Mouse (Mus musculus) kidney, adult 2 months (tissue): ENCODE results near the gene Ttll12. TPM values are rescaled to one million over a fixed set of nuclear protein-coding genes. Genes with fewer than 3 reads are reported as not detected.
A peak's percentile ranks its signal among the peaks of the same experiment; 100 is the strongest.

Experiments used
- DNase-seq: peaks from one replicate; pipeline ENCODE4 v3.0.0; 2021
- H3K27ac ChIP-seq: fragments of 200-500 bp; 2 replicates; pipeline ENCODE4 v1.5.1; 2012; ENCODE audit warnings: low read depth, low read length, control low read depth, inconsistent platforms; ENCODE audit not compliant: insufficient read depth
- H3K27me3 ChIP-seq: fragments of 200-500 bp; replicated peaks from 2 replicates; pipeline ENCODE4 v1.6.1; 2012; ENCODE audit warnings: mild to moderate bottlenecking, moderate library complexity, low read length, inconsistent platforms; ENCODE audit not compliant: control insufficient read depth, insufficient read depth
- H3K36me3 ChIP-seq: fragments of 200-500 bp; 2 replicates; pipeline ENCODE4 v1.6.1; 2012; ENCODE audit warnings: mild to moderate bottlenecking, moderate library complexity, low read length, inconsistent platforms; ENCODE audit not compliant: control insufficient read depth, insufficient read depth
- H3K4me1 ChIP-seq: fragments of 200-500 bp; 2 replicates; pipeline ENCODE4 v1.6.1; 2011; ENCODE audit warnings: low read length; ENCODE audit not compliant: control insufficient read depth, insufficient read depth
- H3K4me3 ChIP-seq: fragments of 200-500 bp; 2 replicates; pipeline ENCODE4 v1.5.1; 2011; ENCODE audit warnings: mild to moderate bottlenecking, low read depth, low read length, control low read depth; ENCODE audit not compliant: insufficient read depth
- CTCF ChIP-seq: fragments of 200-500 bp; conservative IDR thresholded peaks from 2 replicates; pipeline ENCODE4 v1.5.1; 2011; ENCODE audit warnings: low read depth, mild to moderate bottlenecking, control low read depth, low read length, moderate library complexity, mixed read lengths; ENCODE audit not compliant: insufficient read depth, insufficient read length
- POLR2A ChIP-seq: fragments of 200-500 bp; IDR thresholded peaks from one replicate; pipeline ENCODE4 v1.6.1; 2011; ENCODE audit warnings: low read depth, low read length, control low read depth
- WGBS: fragments of 180-500 bp; shearing (Covaris S2); methylation state at CpG from one replicate; pipeline ENCODE4 v1.1.7; 2018; 5-methylcytosine and 5-hydroxymethylcytosine counted together
- polyA plus RNA-seq: library from polyadenylated mRNA; depleted of rRNA; stranded (reverse); fragments of >200 nt; gene quantifications from 2 replicates; pipeline ENCODE4 v1.2.3, GENCODE M21; 2012

Ttll12 gene
- polyA plus RNA-seq, 1 experiment = 18.0 TPM

DNA sequence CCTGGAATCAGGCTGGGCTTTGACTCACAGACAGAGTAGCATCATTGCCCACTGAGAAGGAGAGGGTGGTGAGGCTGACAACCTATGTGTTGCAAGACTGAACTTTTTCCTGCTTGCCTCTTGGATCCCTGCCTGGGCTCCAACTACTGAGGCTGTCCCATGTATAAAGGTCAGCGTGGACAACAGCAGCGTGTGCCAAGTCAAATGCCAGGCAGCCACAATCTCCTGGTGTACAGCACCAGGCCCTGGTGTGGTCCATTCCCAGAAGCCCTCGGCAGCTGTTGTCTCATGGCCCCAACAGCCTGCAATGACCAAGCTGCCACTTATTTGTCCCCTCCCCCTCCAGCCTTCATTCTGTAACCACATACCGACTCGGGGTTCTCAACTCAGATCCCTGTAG, 23.3 kb downstream of the Ttll12 start:
- TF ChIP-seq CTCF (no peak), POLR2A (no peak)
- 0 out of 2 replicates have a peak, but pooled peaks cover 3% of the 10 kb centered on the region for H3K4me1 ChIP-seq
- 48% methylated on average over 5 of the region's 5 CpGs for WGBS
- no peak overlapping the region for H3K4me3 ChIP-seq
- no peak overlapping the region for H3K27ac ChIP-seq
- H3K36me3 ChIP-seq = no peaks in the 10 kb centered on the region
- peak; percentile 90 for DNase-seq
- no peaks in the 10 kb centered on the region for H3K27me3 ChIP-seq

DNA sequence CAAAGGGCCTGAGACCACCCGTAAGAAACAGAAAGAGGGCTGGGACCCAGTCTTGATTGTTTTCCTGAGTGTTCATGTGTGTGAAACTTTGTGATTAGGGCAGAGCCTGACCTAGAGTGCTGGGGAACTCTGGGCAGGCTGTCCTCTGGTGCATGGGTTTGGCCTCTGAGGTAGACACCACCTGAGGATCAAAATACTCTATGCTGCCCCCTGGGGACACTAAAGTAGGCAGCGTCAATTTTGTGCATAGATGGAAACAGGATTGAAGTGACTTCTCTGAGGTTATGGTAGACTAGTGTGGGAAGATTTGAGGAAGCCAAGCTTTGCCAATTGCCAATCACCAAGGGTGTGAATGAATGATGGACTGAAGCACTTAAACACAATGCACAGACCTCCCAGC, 24.3 kb downstream of the Ttll12 start:
- WGBS = 68% methylated on average over 2 of the region's 2 CpGs
- no peak for DNase-seq

DNA sequence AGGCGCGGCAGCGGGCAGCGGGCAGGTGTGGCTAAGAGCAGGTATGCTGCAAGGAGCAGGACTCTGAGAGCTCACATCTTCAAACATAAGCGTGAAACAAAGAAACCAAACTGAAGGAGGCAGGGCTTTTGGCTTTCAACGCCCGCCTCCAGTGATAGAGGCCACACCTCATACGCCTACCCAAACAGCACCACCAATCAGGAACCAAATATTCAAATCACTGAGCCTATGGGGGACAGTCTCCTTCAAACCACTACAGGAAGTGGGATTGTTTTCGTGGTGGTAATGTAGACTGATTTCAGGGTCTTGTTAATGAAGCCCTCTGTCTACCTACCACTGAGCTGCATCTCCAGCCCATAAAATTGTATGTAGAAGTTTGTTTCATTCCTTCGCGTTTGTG, 25.3 kb downstream of the Ttll12 start:
- H3K4me1 ChIP-seq = 0 out of 2 replicates have a peak, but pooled peaks cover 3% of the 10 kb centered on the region
- TF ChIP-seq CTCF (no peak), POLR2A (no peak)
- no peak for DNase-seq
- H3K27ac ChIP-seq = no peak overlapping the region
- H3K36me3 ChIP-seq = no peaks in the 10 kb centered on the region
- 73% methylated on average over 11 of the region's 11 CpGs for WGBS
- H3K4me3 ChIP-seq = no peak overlapping the region
- H3K27me3 ChIP-seq = no peaks in the 10 kb centered on the region

More for the DNA sequence above, 24.3 kb downstream of the Ttll12 start:
- no peaks in the 10 kb centered on the region for H3K27me3 ChIP-seq
- H3K4me1 ChIP-seq = 0 out of 2 replicates have a peak, but pooled peaks cover 3% of the 10 kb centered on the region
- no peaks in the 10 kb centered on the region for H3K36me3 ChIP-seq
- no peak overlapping the region for H3K27ac ChIP-seq
- H3K4me3 ChIP-seq = no peak overlapping the region
- TF ChIP-seq POLR2A = no peak
- peak; percentile 42 for TF ChIP-seq CTCF

DNA sequence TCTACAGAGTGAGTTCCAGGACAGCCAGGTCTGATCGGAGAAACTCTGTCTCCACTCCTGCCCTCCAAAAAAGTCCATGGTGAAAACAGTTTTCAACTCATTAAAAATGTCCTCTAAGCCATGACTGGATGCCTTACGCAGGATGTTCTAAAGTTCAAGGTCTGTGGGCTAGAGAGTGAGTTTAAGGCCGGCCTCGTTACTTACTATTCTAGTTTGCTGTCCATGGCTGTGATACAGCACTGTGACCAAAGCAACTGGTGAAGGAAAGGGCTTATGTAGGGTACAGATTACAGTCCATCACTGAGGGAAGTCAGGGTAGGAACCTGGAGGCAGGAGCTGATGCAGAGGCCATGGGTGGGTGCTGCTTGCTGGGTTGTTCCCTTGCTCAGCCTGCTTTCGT, 26.4 kb downstream of the Ttll12 start:
- no peaks in the 10 kb centered on the region for H3K36me3 ChIP-seq
- 92% methylated on average over 5 of the region's 5 CpGs for WGBS
- TF ChIP-seq CTCF (no peak), POLR2A (no peak)
- no peak for DNase-seq
- H3K4me3 ChIP-seq = no peak overlapping the region
- peaks cover 7% of the 10 kb centered on the region; the same call in 1 of the 2 replicates for H3K4me1 ChIP-seq
- H3K27ac ChIP-seq = no peak overlapping the region
- H3K27me3 ChIP-seq = no peaks in the 10 kb centered on the region

DNA sequence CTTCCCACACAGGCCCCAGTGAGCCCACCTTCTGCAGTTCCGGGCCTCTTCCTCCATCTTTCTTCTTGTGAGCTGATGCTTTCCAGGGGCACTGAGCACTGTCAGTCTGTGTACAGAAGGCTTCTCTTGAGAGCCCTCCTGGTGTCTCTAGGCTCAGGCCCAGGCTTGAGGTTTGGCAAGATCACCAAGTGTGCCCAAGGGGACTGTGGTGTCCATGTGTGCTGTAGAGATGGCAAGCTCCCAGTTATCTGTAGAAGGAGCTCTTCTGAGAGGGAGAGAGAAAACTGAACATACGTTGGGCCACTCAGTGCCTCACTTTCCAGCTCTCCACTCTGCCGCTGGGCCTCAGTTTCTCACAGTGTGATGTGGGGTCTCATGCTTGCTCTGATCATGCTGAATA, 27.2 kb downstream of the Ttll12 start:
- H3K27me3 ChIP-seq = no peaks in the 10 kb centered on the region
- no peaks in the 10 kb centered on the region for H3K36me3 ChIP-seq
- H3K27ac ChIP-seq = no peak overlapping the region
- H3K4me3 ChIP-seq = no peak overlapping the region
- H3K4me1 ChIP-seq = peaks cover 8% of the 10 kb centered on the region
- 88% methylated on average over 3 of the region's 3 CpGs for WGBS
- DNase-seq = no peak
- TF ChIP-seq CTCF = no peak
- TF ChIP-seq POLR2A = no peak

DNA sequence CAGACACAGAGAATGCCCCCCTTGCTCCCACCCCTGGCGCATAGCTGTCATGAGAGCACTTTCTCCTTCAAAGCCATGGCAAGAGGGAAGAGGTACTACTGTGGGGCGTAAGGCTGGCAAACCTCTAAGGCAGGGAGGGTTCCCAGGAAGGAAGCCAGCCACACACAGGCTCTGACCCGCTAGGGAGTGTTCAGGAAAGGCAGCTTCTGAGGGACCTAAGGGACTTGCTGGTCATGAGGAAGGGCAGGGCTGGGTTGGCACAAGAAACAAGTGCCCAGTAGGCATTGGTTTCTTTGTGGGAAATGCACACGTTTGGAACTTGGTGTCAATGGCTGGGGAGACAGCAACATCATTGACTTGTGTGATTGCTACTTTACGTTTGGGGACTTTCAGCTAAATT, 29.0 kb downstream of the Ttll12 start:
- TF ChIP-seq CTCF = no peak
- no peak for TF ChIP-seq POLR2A
- Histone ChIP-seq H3K27me3 (no peaks in the 10 kb centered on the region), H3K36me3 (no peaks in the 10 kb centered on the region), H3K4me1 (peaks cover 7% of the 10 kb centered on the region), H3K27ac (no peak overlapping the region), H3K4me3 (no peak overlapping the region)
- WGBS = 78% methylated on average over 5 of the region's 5 CpGs
- no peak for DNase-seq

DNA sequence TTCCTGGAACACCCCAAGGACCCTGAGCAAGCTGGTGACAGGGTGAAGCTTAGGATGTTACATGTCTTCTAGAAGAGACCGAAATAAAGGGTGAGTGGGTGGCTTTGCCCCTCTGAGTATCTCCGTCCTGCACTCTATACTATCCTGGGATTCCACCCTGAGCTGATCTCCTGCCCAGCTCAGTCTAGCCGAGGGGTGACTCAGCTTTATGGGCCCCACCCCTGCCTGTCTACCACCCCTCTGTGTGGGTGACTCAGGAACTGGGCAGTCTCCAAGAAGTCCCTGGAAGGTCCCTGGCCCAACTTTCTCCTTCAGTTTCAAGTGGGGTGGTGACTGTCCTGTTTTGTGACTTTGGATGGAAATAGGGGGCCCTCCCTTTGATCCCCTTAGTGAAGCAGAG, 29.5 kb downstream of the Ttll12 start:
- no peak overlapping the region for H3K27ac ChIP-seq
- H3K36me3 ChIP-seq = no peaks in the 10 kb centered on the region
- 72% methylated on average over 3 of the region's 3 CpGs for WGBS
- DNase-seq = no peak
- no peaks in the 10 kb centered on the region for H3K27me3 ChIP-seq
- H3K4me1 ChIP-seq = peaks cover 7% of the 10 kb centered on the region
- TF ChIP-seq POLR2A (no peak), CTCF (no peak)
- H3K4me3 ChIP-seq = no peak overlapping the region
